18 mouse cellular contexts compared by ENCODE assay signal in genomic region chr15:77763702-77764101, GRCm38 (mm10). TPM values are rescaled to one million over a fixed set of nuclear protein-coding genes. Genes with fewer than 3 reads are reported as not detected.
DNase-seq lines count a peak whose midpoint lies in the region; ATAC-seq and TF ChIP-seq lines count a peak whose summit lies in the region.
"Had no signal": no experiment of that assay in that cellular context is flagged by ENCODE, and none has a peak within 500 bp of the region (broad histone marks: within the 10 kb centered on the region; RNA-seq: fewer than 3 reads in every experiment).

No protein-coding gene starts in this region.

- H3K27me3 ChIP-seq in limb, embryonic 13.5 days, result no peaks in the 10 kb centered on the region
- H3K27me3 ChIP-seq in limb, embryonic 10.5 days (ENCODE audit: low read depth, poor library complexity, severe bottlenecking), result no peaks in the 10 kb centered on the region
- H3K27me3 ChIP-seq in stomach, embryonic 16.5 days (ENCODE audit: control insufficient read depth, insufficient read depth, low read length), result no peaks in the 10 kb centered on the region
- H3K27me3 ChIP-seq in kidney, embryonic 14.5 days (ENCODE audit: control insufficient read depth, insufficient read depth, low read length), result no peaks in the 10 kb centered on the region
- H3K27me3 ChIP-seq: midbrain, embryonic 12.5 days had no signal

- peaks cover 93% of the 10 kb centered on the region for H3K36me3 ChIP-seq in limb, embryonic 13.5 days
- H3K36me3 ChIP-seq in limb, embryonic 10.5 days, result peaks cover 95% of the 10 kb centered on the region
- peaks cover 65% of the 10 kb centered on the region for H3K36me3 ChIP-seq in stomach, embryonic 16.5 days (ENCODE audit: control insufficient read depth, insufficient read depth, low read length)
- H3K36me3 ChIP-seq in kidney, embryonic 14.5 days (ENCODE audit: control insufficient read depth, insufficient read depth, low read length), result peaks cover 91% of the 10 kb centered on the region

- no peak overlapping the region for H3K4me2 ChIP-seq in limb, embryonic 13.5 days (replicated peaks)
- H3K4me2 ChIP-seq in stomach, embryonic 16.5 days (ENCODE audit: low read depth, low read length), result no peak overlapping the region
- H3K4me2 ChIP-seq in kidney, embryonic 14.5 days (replicated peaks; ENCODE audit: low read depth, low read length), result no peak overlapping the region
- H3K4me2 ChIP-seq: midbrain, embryonic 12.5 days had no signal

- no peak for TF ChIP-seq CTCF in gastrocnemius, adult 2 months (IDR thresholded peaks at IDR 0.05)

- DNase-seq in gastrocnemius, adult 2 months, result peak; percentile 32
- DNase-seq in gastrocnemius, postnatal 36 days, result no peak
- no peak for DNase-seq in limb, embryonic 10.5 days (ENCODE audit: low spot score)
- peak; percentile 52 for DNase-seq in adrenal gland, postnatal 25 days
- DNase-seq in left cerebral cortex, postnatal 10 days (ENCODE audit: extremely low spot score in 1 of 2, low spot score in 2 of 2), result no peak
- DNase-seq: cerebellum, adult 9-10 months; forebrain, postnatal 0 days; right cerebral cortex, postnatal 25 days had no signal

- peak overlapping the region; percentile 80 for H3K27ac ChIP-seq in gastrocnemius, adult 2 months
- peak overlapping the region; percentile 78; the same call in 1 of the 2 replicates for H3K27ac ChIP-seq in limb, embryonic 13.5 days
- H3K27ac ChIP-seq in limb, embryonic 10.5 days, result no peak overlapping the region
- H3K27ac ChIP-seq in stomach, embryonic 16.5 days (ENCODE audit: low read length), result peak overlapping the region; percentile 62
- H3K27ac ChIP-seq in kidney, embryonic 14.5 days (ENCODE audit: low read depth, low read length), result no peak overlapping the region
- H3K27ac ChIP-seq: midbrain, embryonic 12.5 days had no signal

- peaks cover 21% of the 10 kb centered on the region for H3K4me1 ChIP-seq in limb, embryonic 13.5 days
- H3K4me1 ChIP-seq in limb, embryonic 10.5 days, result no peaks in the 10 kb centered on the region
- peaks cover 11% of the 10 kb centered on the region; the same call in 1 of the 2 replicates for H3K4me1 ChIP-seq in stomach, embryonic 16.5 days (ENCODE audit: control insufficient read depth, insufficient read depth, low read length)
- no peaks in the 10 kb centered on the region for H3K4me1 ChIP-seq in kidney, embryonic 14.5 days (ENCODE audit: control insufficient read depth, insufficient read depth, low read length)
- H3K4me1 ChIP-seq: midbrain, embryonic 12.5 days had no signal

- H3K9me3 ChIP-seq in limb, embryonic 13.5 days, result no peaks in the 10 kb centered on the region
- no peaks in the 10 kb centered on the region for H3K9me3 ChIP-seq in limb, embryonic 10.5 days (replicated peaks)
- no peaks in the 10 kb centered on the region for H3K9me3 ChIP-seq in stomach, embryonic 16.5 days (replicated peaks; ENCODE audit: control insufficient read depth, low read length)
- no peaks in the 10 kb centered on the region for H3K9me3 ChIP-seq in kidney, embryonic 14.5 days (ENCODE audit: control insufficient read depth, low read length)
- H3K9me3 ChIP-seq: midbrain, embryonic 12.5 days had no signal

- peak overlapping the region; percentile 37 for H3K4me3 ChIP-seq in gastrocnemius, adult 2 months
- no peak overlapping the region for H3K4me3 ChIP-seq in limb, embryonic 13.5 days
- no peak overlapping the region for H3K4me3 ChIP-seq in limb, embryonic 10.5 days
- no peak overlapping the region for H3K4me3 ChIP-seq in stomach, embryonic 16.5 days (replicated peaks; ENCODE audit: low read length)
- H3K4me3 ChIP-seq in kidney, embryonic 14.5 days (ENCODE audit: low read length), result no peak overlapping the region
- H3K4me3 ChIP-seq: erythroblast, embryonic 14.5 days; midbrain, embryonic 12.5 days had no signal

- intact Hi-C loops in gastrocnemius, adult 2 months (cut with DNase I), result no loop called here
- intact Hi-C loops in gastrocnemius, postnatal 36 days (cut with DNase I), result no loop called here
- intact Hi-C loops in left cerebral cortex, postnatal 10 days (cut with DNase I), result no loop called here

- WGBS in limb, embryonic 13.5 days, result 85% methylated on average over 11 of the region's 11 CpGs
- WGBS in limb, embryonic 10.5 days, result 96% methylated on average over 11 of the region's 11 CpGs
- 66% methylated on average over 11 of the region's 11 CpGs for WGBS in stomach, embryonic 16.5 days
- 85% methylated on average over 11 of the region's 11 CpGs for WGBS in kidney, embryonic 14.5 days

- no peak overlapping the region for H3K9ac ChIP-seq in limb, embryonic 13.5 days
- peak overlapping the region; percentile 14; the same call in 1 of the 2 replicates for H3K9ac ChIP-seq in stomach, embryonic 16.5 days (ENCODE audit: low read length)
- no peak overlapping the region; the same call in 1 of the 2 replicates for H3K9ac ChIP-seq in kidney, embryonic 14.5 days (ENCODE audit: low read depth, low read length)
- H3K9ac ChIP-seq: forebrain, postnatal 0 days; midbrain, embryonic 12.5 days had no signal

- no peak for ATAC-seq in limb, embryonic 13.5 days (ENCODE audit: low FRiP score, low read depth)
- ATAC-seq in stomach, embryonic 16.5 days (ENCODE audit: insufficient read depth, low FRiP score), result no peak
- no peak for ATAC-seq in kidney, embryonic 14.5 days (ENCODE audit: low FRiP score, low TSS enrichment)
- ATAC-seq: forebrain, postnatal 0 days had no signal

RNA-seq across cellular contexts. Expression of gene Apol8, which starts 6.9 kb away (rescaled TPM):
- total RNA-seq in gastrocnemius, adult 2 months (2021), result under 1 TPM; 0.08 to 0.31 TPM
- under 1 TPM in 1 of 2 experiments, not detected in 1; 0.47 TPM for total RNA-seq in gastrocnemius, postnatal 36 days (2021)
- 0.18 TPM in 1 of 2 replicates, not detected in the other for polyA plus RNA-seq in limb, embryonic 13.5 days (2015; fragmentation: Nextera tagmentation; extraction: Ambion mirVana)
- 0.20 TPM in 1 of 2 replicates, not detected in the other for polyA plus RNA-seq in limb, embryonic 10.5 days (2016; fragmentation: Nextera tagmentation; extraction: Ambion mirVana)
- total RNA-seq in adrenal gland, postnatal 25 days (2021), result not detected in 2 replicates
- 1.2 TPM in 2 replicates for polyA plus RNA-seq in stomach, embryonic 16.5 days (2015; fragmentation: Nextera tagmentation; extraction: Ambion mirVana)
- 1 to 10 TPM in 1 of 2 experiments, under 1 TPM in 1; 0.97 to 1.2 TPM for total RNA-seq in left cerebral cortex, postnatal 10 days (2021)
- polyA plus RNA-seq in kidney, embryonic 14.5 days (2014; fragmentation: Nextera tagmentation; extraction: Ambion mirVana), result not detected in 2 replicates
- polyA plus RNA-seq: intestine, embryonic 14.5 days; limb, embryonic 11.5 days had no signal

RNA-seq across cellular contexts. Expression of gene Apol9b, which starts 34.9 kb away (rescaled TPM):
- not detected for total RNA-seq in gastrocnemius, adult 2 months (2021)
- not detected for total RNA-seq in gastrocnemius, postnatal 36 days (2021)
- polyA plus RNA-seq in limb, embryonic 13.5 days (2015; fragmentation: Nextera tagmentation; extraction: Ambion mirVana), result not detected in 2 replicates
- polyA plus RNA-seq in limb, embryonic 10.5 days (2016; fragmentation: Nextera tagmentation; extraction: Ambion mirVana), result not detected in 2 replicates
- total RNA-seq in adrenal gland, postnatal 25 days (2021), result 0.76 and 1.2 TPM in 2 replicates
- polyA plus RNA-seq in stomach, embryonic 16.5 days (2015; fragmentation: Nextera tagmentation; extraction: Ambion mirVana), result 0.37 TPM in 1 of 2 replicates, not detected in the other
- total RNA-seq in left cerebral cortex, postnatal 10 days (2021), result under 1 TPM in 1 of 2 experiments, not detected in 1; 0.30 TPM
- polyA plus RNA-seq in kidney, embryonic 14.5 days (2014; fragmentation: Nextera tagmentation; extraction: Ambion mirVana), result 0.34 TPM in 1 of 2 replicates, not detected in the other
- total RNA-seq: ES-E14; forebrain, postnatal 0 days; gastrocnemius, postnatal 25 days; layer of hippocampus, postnatal 14 days had no signal
- polyA plus RNA-seq: erythroblast, embryonic 14.5 days; limb, embryonic 11.5 days; midbrain, embryonic 12.5 days had no signal

Comparison
In these comparisons a context has a peak if more than half of its experiments do, and no peak if none do; other contexts are left out.
1. DNase-seq: peak in gastrocnemius, adult 2 months (single experiment) and adrenal gland, postnatal 25 days (single experiment); none in gastrocnemius, postnatal 36 days (0 of 2), limb, embryonic 10.5 days (single experiment) and left cerebral cortex, postnatal 10 days (0 of 2).
2. H3K27ac ChIP-seq: peak in gastrocnemius, adult 2 months (single experiment), limb, embryonic 13.5 days (single experiment) and stomach, embryonic 16.5 days (single experiment); none in limb, embryonic 10.5 days (single experiment) and kidney, embryonic 14.5 days (single experiment).